Mouse (Mus musculus) heart, embryonic 14.5 days (tissue): ENCODE results near the gene Myadml2. TPM values are rescaled to one million over a fixed set of nuclear protein-coding genes. Genes with fewer than 3 reads are reported as not detected.

Source experiments
- ATAC-seq: fragments of 200-750 bp; cut with Nextera tagmentation; 2 replicates; pipeline ENCODE4 v1.8.0; 2017; ENCODE audit warnings: low read depth, moderate TSS enrichment; ENCODE audit not compliant: insufficient number of reproducible peaks, insufficient read depth, low FRiP score
- H3K27ac ChIP-seq, 2 experiments: fragments of 200-500 bp in 1 of 2; fragments of 300-500 bp in 1 of 2; sonication (generic) in 1 of 2; replicated peaks in 1 of 2; 2 replicates each; pipeline ENCODE4 v1.5.1; 2012 to 2014; ENCODE audit warnings: low read depth in 2 of 2, low read length in 2 of 2, control low read depth in 1 of 2, mild to moderate bottlenecking in 1 of 2, mixed read lengths in 1 of 2; ENCODE audit not compliant: control insufficient read depth in 1 of 2, insufficient read depth in 1 of 2
- H3K27me3 ChIP-seq: fragments of 300-500 bp; sonication (generic); 2 replicates; pipeline ENCODE4 v1.6.1; 2014; ENCODE audit warnings: mild to moderate bottlenecking, low read length, control low read depth; ENCODE audit not compliant: control insufficient read depth, insufficient read depth
- H3K36me3 ChIP-seq: fragments of 300-500 bp; sonication (generic); 2 replicates; pipeline ENCODE4 v1.6.1; 2014; ENCODE audit warnings: mild to moderate bottlenecking, control low read depth, low read length, mixed read lengths; ENCODE audit not compliant: control insufficient read depth, insufficient read depth
- H3K4me1 ChIP-seq, 2 experiments: fragments of 200-500 bp in 1 of 2; fragments of 300-500 bp in 1 of 2; sonication (generic) in 1 of 2; 2 replicates each; pipeline ENCODE4 v1.6.1; 2012 to 2014; ENCODE audit warnings: low read length in 2 of 2, control low read depth in 1 of 2, mixed read lengths in 1 of 2; ENCODE audit not compliant: control insufficient read depth in 2 of 2, insufficient read depth in 2 of 2
- H3K4me2 ChIP-seq: fragments of 300-500 bp; sonication (generic); 2 replicates; pipeline ENCODE4 v1.6.1; 2014; ENCODE audit warnings: mild to moderate bottlenecking, low read length
- H3K4me3 ChIP-seq, 2 experiments: fragments of 200-500 bp in 1 of 2; fragments of 300-500 bp in 1 of 2; sonication (generic) in 1 of 2; 2 replicates each; pipeline ENCODE4 v1.5.1; 2012 to 2014; ENCODE audit warnings: low read length in 2 of 2, mild to moderate bottlenecking in 2 of 2, control low read depth in 1 of 2, low read depth in 1 of 2, moderate library complexity in 1 of 2; ENCODE audit not compliant: control insufficient read depth in 1 of 2, insufficient read depth in 1 of 2
- H3K9ac ChIP-seq: fragments of 300-500 bp; sonication (generic); 2 replicates; pipeline ENCODE4 v1.6.1; 2014; ENCODE audit warnings: mild to moderate bottlenecking, low read length
- H3K9me3 ChIP-seq: fragments of 300-500 bp; sonication (generic); 2 replicates; pipeline ENCODE4 v1.6.1; 2016; ENCODE audit warnings: low read length, control low read depth; ENCODE audit not compliant: control insufficient read depth
- WGBS: fragments of 180-500 bp; shearing (Covaris S2); extraction: QIAGEN DNeasy Blood & Tissue Kit; methylation state at CpG from one replicate; pipeline ENCODE4 v1.1.7; 2014; 5-methylcytosine and 5-hydroxymethylcytosine counted together
- polyA plus RNA-seq: library from polyadenylated mRNA; unstranded; fragments of >200 nt; fragmentation: Nextera tagmentation; extraction: Ambion mirVana; gene quantifications from 2 replicates; pipeline ENCODE4 v1.2.1, GENCODE M21; 2014

Gene Myadml2
- polyA plus RNA-seq, 1 experiment from 2014 or later = 19.5 TPM

GRCm38 (mm10) chr11:120605667-120606066, 42.3 kb downstream of the Myadml2 start:
- Histone ChIP-seq H3K4me2 (no peak overlapping the region), H3K27me3 (no peaks in the 10 kb centered on the region), H3K9ac (no peak overlapping the region), H3K27ac (no peak overlapping the region), H3K4me3 (no peak overlapping the region), H3K36me3 (peaks cover 60% of the 10 kb centered on the region), H3K4me1 (peaks cover 16 to 23% of the 10 kb centered on the region in 2 experiments), H3K9me3 (no peaks in the 10 kb centered on the region)
- ATAC-seq = no peak
- WGBS = 93% methylated on average over 7 of the region's 7 CpGs

GRCm38 (mm10) chr11:120603545-120603944, 44.4 kb downstream of the Myadml2 start:
- Histone ChIP-seq H3K4me1 (peaks cover 16% of the 10 kb centered on the region in 2 experiments), H3K4me3 (no peak overlapping the region), H3K9ac (no peak overlapping the region), H3K9me3 (no peaks in the 10 kb centered on the region), H3K27ac (no peak overlapping the region), H3K4me2 (no peak overlapping the region), H3K27me3 (no peaks in the 10 kb centered on the region), H3K36me3 (peaks cover 66% of the 10 kb centered on the region)
- ATAC-seq = no peak
- WGBS = 83% methylated on average over 2 of the region's 2 CpGs

GRCm38 (mm10) chr11:120600716-120601115, 47.2 kb downstream of the Myadml2 start:
- no peak overlapping the region for H3K9ac ChIP-seq
- 89% methylated on average over 3 of the region's 3 CpGs for WGBS
- ATAC-seq = no peak
- H3K27ac ChIP-seq = no peak overlapping the region
- H3K9me3 ChIP-seq = no peaks in the 10 kb centered on the region
- no peak overlapping the region for H3K4me2 ChIP-seq
- no peaks in the 10 kb centered on the region for H3K27me3 ChIP-seq
- peaks cover 11 to 16% of the 10 kb centered on the region in 2 experiments for H3K4me1 ChIP-seq
- peaks cover 77% of the 10 kb centered on the region for H3K36me3 ChIP-seq
- H3K4me3 ChIP-seq = no peak overlapping the region

- no peaks in the 10 kb centered on the region for H3K9me3 ChIP-seq
- H3K4me2 ChIP-seq = peak overlapping the region; percentile 97
- H3K27me3 ChIP-seq = no peaks in the 10 kb centered on the region
- H3K36me3 ChIP-seq = peaks cover 77% of the 10 kb centered on the region
- peak overlapping the region; percentile 59 to 99 for H3K4me3 ChIP-seq
- no peak for ATAC-seq
- H3K27ac ChIP-seq = peak overlapping the region; percentile 68 to 92
- peaks cover 11 to 16% of the 10 kb centered on the region in 2 experiments for H3K4me1 ChIP-seq
- peak overlapping the region; percentile 100 for H3K9ac ChIP-seq
- 48% methylated on average over 17 of the region's 17 CpGs for whole genome bisulfite sequencing
Observed at GRCm38 (mm10) chr11:120598990-120599549, 48.9 kb downstream of the Myadml2 start.

- under 1% methylated on average over 86 of the region's 88 CpGs for WGBS
- Histone ChIP-seq H3K27ac (peak within 1 kb of the TSS; percentile 68 to 92), H3K9me3 (no peaks in the 10 kb centered on the region), H3K9ac (peak within 1 kb of the TSS; percentile 100), H3K36me3 (peaks cover 77% of the 10 kb centered on the region), H3K4me2 (peak within 1 kb of the TSS; percentile 97), H3K4me3 (peak within 1 kb of the TSS; percentile 59 to 99), H3K4me1 (peaks cover 11 to 16% of the 10 kb centered on the region in 2 experiments), H3K27me3 (no peaks in the 10 kb centered on the region)
- peak; percentile 96 for ATAC-seq
Observed at GRCm38 (mm10) chr11:120598283-120598989, 49.5 kb downstream of the Myadml2 start, which contains the start of the genes Alyref and Anapc11. Gene Alyref (minus strand): TSS chr11:120598365. Gene Anapc11 (plus strand): TSS chr11:120598421.

- Histone ChIP-seq H3K4me1 (peaks cover 11 to 16% of the 10 kb centered on the region in 2 experiments), H3K4me2 (peak overlapping the region; percentile 97), H3K36me3 (peaks cover 77% of the 10 kb centered on the region), H3K9me3 (no peaks in the 10 kb centered on the region), H3K27me3 (no peaks in the 10 kb centered on the region), H3K27ac (peak overlapping the region; percentile 32 to 92; a peak in 3 of 4 replicates), H3K9ac (peak overlapping the region; percentile 100), H3K4me3 (peak overlapping the region; percentile 59 to 99)
- 4% methylated on average over 94 of the region's 99 CpGs for WGBS
- peak; percentile 37 for ATAC-seq
Observed at GRCm38 (mm10) chr11:120597240-120598235, 50.4 kb downstream of the Myadml2 start.
